Mouse (Mus musculus): ENCODE measurements around the gene Zfp335. TPM values are rescaled to one million over a fixed set of nuclear protein-coding genes. Genes with fewer than 3 reads are reported as not detected.
A peak's percentile ranks its signal among the peaks of the same experiment; 100 is the strongest.
"Not testable (repeated sequence)": the region's sequence is repeated elsewhere in the genome, so short reads cannot be mapped to it uniquely, and the experiment has no call there.

Gene Zfp335
- total RNA-seq, 2 experiments from 2014 or later: 29.0 to 30.9 TPM

DNA sequence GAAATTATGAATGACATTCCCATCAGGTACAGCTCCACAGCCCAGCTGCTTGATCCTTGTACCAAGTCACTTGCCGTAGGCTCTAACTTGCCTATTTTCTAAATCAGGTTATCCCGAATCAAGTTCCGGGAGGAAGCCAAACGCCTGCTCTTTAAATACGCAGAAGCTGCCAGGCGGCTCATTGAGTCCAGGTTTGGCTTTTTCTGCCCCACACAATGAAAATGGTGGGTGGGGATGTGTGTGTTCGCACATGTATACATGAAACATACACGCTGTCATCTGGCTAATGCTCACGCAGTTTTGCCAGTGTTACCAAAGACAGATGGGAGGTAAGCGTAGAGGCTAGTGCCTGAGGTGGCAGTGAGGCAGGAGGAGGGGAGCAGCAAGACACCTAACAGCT is 24.9 kb downstream of the Zfp335 start:
- DNase-seq (ENCODE audit: low spot score in 2 of 2): no peak
- Histone ChIP-seq H3K27ac (peak overlapping the region; percentile 70), H3K4me3 (no peak overlapping the region)
- no peak for TF ChIP-seq CTCF (conservative IDR thresholded peaks at IDR 0.05)

DNA sequence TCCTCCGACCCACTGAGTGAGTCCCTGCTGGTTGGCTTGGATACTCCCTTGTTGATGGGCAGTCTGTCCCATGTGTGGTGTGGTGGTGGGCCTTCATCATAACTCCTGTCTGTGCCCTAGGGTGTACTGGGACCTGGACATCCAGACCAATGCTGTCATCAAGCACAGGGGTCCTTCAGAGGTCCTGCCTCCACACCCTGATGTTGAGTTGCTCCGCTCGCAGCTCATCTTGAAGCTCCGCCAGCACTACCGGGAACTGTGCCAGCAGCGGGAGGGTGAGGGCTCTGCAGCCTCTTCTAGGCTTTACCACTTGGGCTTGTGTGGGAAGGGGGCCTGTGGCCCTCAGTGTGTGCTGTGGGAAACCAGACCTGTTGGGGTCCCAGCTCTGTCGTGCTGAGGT is 25.8 kb downstream of the Zfp335 start:
- no peak for TF ChIP-seq CTCF (conservative IDR thresholded peaks at IDR 0.05)
- Histone ChIP-seq H3K4me3 (no peak overlapping the region), H3K27ac (peak overlapping the region; percentile 70)
- peak; percentile 65 to 89 for DNase-seq (ENCODE audit: low spot score in 2 of 2)

DNA sequence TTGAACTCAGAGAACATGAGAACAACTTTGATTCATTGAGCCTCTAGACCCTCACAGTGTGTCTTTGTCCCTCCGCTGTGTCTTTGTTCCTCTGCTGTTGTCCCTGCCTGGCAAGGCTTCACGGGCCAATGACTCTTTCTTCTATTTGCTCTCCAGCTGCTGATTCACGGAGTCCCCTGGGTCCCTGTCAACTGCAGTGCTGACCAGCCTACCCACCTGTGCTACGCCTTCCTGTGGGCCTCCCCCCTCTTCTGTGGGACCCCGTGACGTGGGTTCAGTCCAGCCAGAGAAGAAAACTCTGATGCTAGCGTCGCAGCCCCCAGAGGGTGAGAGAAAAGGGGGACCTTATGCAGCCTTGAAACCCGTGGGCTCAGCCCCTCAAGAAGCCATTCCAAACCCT is 28.9 kb downstream of the Zfp335 start:
- no peak overlapping the region for H3K27ac ChIP-seq
- DNase-seq (ENCODE audit: low spot score in 2 of 2): no peak
- TF ChIP-seq CTCF (conservative IDR thresholded peaks at IDR 0.05): no peak
- H3K4me3 ChIP-seq: no peak overlapping the region

DNA sequence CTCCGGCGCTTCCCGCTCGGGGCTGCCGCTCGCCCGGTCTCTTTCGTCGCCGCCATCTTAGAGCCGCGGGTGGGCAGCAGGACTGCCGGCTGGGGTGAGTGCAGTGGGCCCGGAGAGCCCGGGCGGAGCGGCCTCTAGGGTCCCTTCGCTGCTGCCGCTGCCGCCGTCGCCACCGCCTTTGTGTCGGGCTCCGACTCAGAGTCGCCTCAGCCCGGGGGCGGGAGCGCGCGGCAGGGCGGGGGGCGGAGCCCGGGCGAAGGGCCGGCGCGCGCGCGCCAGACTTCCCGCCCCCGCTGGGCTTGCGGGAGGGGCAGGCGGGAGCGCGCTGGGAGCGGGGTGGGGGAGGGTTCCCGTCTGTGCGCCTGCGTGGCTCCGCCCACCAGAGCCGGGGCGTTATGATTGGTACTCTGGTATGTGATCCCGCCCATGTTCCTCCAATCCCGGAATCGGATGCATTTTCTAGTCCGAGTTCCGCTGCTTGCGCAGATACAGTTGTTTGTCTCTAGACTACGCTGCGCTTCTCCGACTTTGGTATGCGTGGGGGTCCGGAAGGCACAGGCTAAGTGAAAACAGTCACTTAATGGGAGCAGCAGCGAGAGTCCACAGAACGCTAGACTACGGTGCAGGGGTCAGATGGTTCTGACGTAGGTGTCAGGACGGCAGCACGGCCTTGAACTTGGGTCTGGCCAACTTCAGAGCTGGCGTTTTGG is 31.8 kb downstream of the Zfp335 start:
- Histone ChIP-seq H3K4me3 (peak overlapping the region; percentile 94), H3K27ac (peak overlapping the region; percentile 100)
- no peak; the same call in none of the 2 replicates for TF ChIP-seq CTCF (conservative IDR thresholded peaks at IDR 0.05)
- peak; percentile 92 to 94 for DNase-seq (ENCODE audit: low spot score in 2 of 2)

DNA sequence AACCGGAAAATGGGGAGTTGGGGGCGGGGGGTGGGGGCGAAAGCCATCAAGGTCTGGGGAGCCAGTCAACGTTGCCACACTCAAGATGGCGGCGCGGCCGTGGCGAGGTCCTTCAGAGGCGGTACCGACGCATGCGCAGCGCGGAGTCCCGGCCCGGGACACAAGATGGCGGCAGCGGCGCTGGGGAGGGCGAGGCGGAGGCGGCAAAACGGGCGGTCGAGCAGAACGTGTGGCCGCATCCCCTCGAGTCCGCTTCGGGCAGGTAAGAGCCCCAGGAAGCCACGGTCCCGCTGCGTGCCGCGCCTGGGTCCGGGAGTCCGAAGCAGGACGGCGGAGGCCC is 32.4 kb downstream of the Zfp335 start, which contains the start of gene Pcif1:
Pcif1 (plus strand) TSS at position 77 of the 340 bp plus-strand sequence.
- DNase-seq (ENCODE audit: low spot score in 2 of 2): peak; percentile 87 to 94
- Histone ChIP-seq H3K27ac (peak within 1 kb of the TSS; percentile 100), H3K4me3 (peak within 1 kb of the TSS; percentile 94)
- TF ChIP-seq CTCF (conservative IDR thresholded peaks at IDR 0.05): peak; percentile 40

DNA sequence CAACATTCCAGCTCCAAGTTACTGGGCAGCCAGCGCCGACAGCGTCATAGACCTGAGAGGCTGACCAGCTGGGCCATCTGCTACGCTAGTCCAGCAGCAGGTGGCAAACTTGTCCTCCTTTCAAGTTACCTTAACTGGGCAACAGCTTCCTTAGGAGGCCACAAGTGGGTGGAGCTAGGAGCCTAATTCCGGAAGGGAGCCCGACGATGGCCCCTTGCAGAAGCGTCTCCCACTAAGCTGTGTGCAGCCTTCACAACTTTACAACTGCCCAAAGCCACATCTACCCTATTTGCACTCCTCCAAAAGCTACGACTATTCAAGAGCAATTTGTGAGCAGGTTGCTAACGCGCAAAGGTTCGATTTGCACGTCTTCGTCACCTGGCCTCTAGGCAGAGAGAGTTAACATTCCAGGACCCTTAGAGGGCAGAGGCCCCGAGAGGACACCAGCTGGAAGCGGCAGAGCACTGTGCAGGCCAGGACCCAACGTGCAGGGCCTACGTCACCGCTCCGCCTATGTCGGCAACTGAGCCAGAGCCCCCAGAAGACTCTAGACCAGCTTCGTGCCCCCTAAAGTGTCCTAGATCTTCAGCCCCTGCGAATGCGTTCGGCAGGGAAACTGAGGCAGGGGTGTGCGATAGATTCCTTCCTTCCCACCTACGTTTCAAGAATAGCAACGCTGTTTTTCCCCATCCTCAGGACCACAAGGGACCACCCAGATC is 32.9 kb downstream of the Zfp335 start:
- Histone ChIP-seq H3K4me3 (peak overlapping the region; percentile 74), H3K27ac (peak overlapping the region; percentile 100)
- peak; percentile 29; the same call in 1 of the 2 replicates for TF ChIP-seq CTCF (conservative IDR thresholded peaks at IDR 0.05)
- DNase-seq (ENCODE audit: low spot score in 2 of 2): no peak

DNA sequence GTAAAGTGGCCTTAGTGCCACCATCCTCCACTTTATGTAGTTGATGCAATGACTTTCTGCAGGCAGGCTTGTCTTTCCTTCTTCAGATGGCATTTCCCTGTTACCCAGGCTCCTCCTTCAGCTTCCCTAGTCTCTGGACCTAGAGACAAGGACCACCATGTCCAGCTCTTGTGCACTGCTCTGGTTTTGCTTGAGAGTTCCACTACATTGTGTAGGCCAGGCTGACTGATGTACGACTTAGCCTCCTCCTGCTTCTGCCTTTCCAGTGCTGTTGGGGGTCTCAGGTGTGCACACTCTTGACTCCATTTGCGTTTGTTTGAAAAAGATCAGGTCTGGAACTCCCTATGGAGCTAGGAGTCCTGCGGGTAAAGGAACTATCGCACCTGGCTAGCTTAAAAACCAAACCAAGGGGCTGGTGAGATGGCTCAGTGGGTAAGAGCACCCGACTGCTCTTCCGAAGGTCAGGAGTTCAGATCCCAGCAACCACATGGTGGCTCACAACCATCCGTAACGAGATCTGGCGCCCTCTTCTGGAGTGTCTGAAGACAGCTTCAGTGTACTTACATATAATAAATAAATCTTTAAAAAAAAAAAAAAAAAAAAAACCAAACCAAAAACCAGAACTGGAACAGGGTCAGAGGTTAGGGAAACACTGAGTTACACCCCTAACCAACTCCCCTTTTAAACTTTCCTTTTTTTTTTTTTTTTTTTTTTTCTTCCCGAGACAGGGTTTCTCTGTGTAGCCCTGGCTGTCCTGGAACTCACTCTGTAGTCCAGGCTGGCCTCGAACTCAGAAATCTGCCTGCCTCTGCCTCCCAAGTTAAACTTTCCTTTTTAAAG is 34.0 kb downstream of the Zfp335 start:
- not testable (repeated sequence) for DNase-seq (ENCODE audit: low spot score in 2 of 2)
- H3K4me3 ChIP-seq: peak overlapping the region; percentile 74; the same call in 1 of the 2 replicates
- TF ChIP-seq CTCF (conservative IDR thresholded peaks at IDR 0.05): peak; percentile 51
- H3K27ac ChIP-seq: peak overlapping the region; percentile 100

DNA sequence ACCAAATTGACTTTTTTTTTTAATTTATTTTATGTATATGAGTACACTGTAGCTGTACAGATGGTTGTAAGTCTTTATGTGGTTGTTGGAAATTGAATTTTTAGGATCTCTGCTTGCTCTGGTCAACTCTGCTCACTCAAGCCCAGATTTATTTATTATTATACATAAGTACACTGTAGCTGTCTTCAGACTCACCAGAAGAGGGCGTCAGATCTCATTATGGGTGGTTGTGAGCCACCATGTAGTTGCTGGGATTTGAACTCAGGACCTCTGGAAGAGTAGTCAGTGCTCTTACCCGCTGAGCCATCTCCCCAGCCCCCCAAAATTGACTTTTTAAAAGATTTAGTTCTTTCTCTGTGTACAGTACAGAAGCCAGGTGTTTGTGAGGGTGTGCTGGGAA is 35.9 kb downstream of the Zfp335 start:
- peak; percentile 58 for TF ChIP-seq CTCF (conservative IDR thresholded peaks at IDR 0.05)
- peak overlapping the region; percentile 57 for H3K27ac ChIP-seq

DNA sequence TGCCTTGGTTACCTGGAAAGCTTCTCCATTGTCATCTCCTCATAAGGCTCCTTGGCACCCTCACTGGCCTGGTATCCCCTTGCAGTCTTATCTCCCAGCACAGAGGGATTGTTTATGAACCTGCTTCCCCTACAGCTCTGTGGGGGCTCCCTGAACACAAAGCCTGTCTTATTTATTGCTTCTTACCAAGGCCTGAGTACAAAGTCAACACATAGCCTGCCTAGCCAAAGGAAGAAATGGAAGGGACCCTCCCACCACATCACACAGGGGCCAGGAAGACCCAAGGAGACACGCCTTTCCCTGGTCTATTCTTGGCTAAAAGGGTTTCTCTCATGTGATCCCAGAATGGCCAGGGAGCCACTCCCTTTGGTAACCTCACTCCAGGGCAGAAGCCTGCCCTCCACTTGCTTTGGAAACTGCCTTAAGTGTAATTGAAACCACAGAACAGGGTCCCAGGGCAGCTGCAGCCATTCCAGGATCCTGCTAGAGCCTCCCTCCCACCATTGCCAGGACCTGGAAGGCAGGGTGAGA is 37.3 kb downstream of the Zfp335 start:
- H3K27ac ChIP-seq: peak overlapping the region; percentile 69
- DNase-seq (ENCODE audit: low spot score in 2 of 2): no peak
- no peak for TF ChIP-seq CTCF (conservative IDR thresholded peaks at IDR 0.05)

More for the DNA sequence above, 35.9 kb downstream of the Zfp335 start:
- not testable (repeated sequence) for H3K4me3 ChIP-seq; DNase-seq (ENCODE audit: low spot score in 2 of 2)

DNA sequence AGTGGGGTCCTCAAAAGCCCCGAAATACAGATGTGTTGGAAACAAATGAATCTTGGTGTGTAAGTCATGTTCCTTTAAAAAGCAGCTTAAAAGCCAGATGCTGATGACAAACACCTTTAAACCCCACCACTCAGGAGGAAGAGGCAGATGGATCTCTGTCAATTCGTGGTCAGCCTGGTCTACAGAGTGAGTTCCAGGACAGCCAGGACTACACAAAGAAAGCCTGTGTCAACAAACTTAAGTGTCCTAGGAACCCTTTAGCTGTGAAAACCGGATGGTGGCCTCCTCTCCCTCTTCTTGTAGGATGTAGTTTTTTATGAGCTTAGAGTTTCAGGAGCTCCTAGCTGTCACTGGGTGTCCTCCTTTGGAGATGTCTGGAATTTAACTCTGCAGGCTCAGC is 37.9 kb downstream of the Zfp335 start:
- Histone ChIP-seq H3K4me3 (no peak overlapping the region), H3K27ac (peak overlapping the region; percentile 69)
- no peak for DNase-seq (ENCODE audit: low spot score in 2 of 2)
- no peak for TF ChIP-seq CTCF (conservative IDR thresholded peaks at IDR 0.05)

More for the DNA sequence above, 37.3 kb downstream of the Zfp335 start:
- no peak overlapping the region for H3K4me3 ChIP-seq

DNA sequence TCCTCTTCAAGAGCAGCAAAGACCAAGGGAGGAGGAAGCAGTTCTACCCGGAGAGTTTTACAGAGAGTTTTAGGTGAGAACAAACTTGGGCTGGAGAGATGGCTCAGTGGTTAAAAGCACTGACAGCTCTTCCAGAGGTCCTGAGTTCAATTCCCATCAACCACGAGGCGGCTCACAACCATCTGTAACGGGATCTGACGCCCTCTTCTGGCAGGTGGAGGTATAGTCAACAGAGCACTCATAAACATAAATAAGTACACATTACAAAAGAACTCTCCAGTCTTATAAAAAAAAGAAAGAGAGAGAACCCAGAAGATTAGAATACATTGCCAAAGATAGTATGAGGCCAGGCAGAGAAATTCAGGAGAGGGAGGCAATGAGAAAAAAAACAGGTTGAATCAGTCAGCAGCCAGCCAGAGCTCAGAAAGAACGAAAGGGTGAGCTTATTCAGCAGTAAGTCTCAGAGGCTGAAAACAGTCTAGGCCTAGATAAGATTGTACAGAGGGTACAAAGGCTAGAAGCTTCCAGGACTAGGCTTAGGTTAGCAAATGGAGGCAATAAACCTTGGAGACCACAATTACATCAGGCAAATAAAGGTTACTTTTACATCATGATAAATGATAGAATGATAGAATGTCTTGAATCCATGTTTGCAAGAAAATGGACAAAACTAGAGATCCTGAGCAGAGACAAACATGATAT is 39.8 kb downstream of the Zfp335 start:
- peak; percentile 37; the same call in 1 of the 2 replicates for TF ChIP-seq CTCF (conservative IDR thresholded peaks at IDR 0.05)
- Histone ChIP-seq H3K4me3 (no peak overlapping the region), H3K27ac (no peak overlapping the region)
- DNase-seq (ENCODE audit: low spot score in 2 of 2): no peak

DNA sequence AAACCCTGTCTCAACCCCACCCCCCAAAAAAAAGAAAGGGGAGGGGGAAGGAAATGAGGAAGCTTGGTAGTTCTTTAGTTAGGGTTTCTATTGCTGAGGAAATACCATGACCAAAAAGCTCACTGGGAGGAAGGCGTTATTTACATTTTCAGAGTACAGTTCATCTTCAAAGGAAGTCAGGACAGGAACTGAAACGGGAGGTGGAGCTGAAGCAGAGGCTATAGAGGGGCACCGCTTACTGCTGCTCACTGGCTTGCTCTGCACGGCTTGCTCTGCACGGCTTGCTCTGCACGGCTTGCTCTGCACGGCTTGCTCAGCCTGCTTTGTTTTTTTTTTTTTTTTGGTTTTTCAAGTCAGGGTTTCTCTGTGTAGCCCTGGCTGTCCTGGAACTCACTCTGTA is 43.1 kb downstream of the Zfp335 start:
- no peak for TF ChIP-seq CTCF (conservative IDR thresholded peaks at IDR 0.05)
- H3K27ac ChIP-seq: no peak overlapping the region
- no peak for DNase-seq (ENCODE audit: low spot score in 2 of 2)
- H3K4me3 ChIP-seq: no peak overlapping the region
